Mouse (Mus musculus) WW6 (cell line): ENCODE measurements around the gene Mybl2.

Source experiments
- DNase-seq: peaks from one replicate; pipeline ENCODE4 v3.0.0-alpha.2; 2013; ENCODE audit warnings: low read depth, low spot score

Gene Mybl2

DNA sequence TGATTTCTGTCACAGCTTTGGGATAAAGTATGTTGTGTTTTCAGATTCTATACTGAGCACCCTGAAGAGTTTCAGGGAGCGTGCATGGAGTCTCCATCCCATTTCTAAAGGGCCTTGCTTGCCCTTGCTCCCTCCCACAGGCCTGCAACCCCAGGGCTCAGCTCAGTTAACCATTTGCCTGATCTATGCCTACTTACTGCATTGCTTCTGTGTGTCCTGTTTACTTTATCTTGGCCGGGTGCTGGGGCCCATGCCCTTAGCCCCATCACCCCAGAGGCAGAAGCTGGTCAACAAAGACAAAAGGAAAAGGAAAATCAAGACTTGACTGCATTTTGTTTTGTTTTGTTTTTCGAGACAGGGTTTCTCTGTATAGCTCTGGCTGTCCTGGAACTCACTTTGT, 17.1 kb downstream of the Mybl2 start:
- DNase-seq: no peak

DNA sequence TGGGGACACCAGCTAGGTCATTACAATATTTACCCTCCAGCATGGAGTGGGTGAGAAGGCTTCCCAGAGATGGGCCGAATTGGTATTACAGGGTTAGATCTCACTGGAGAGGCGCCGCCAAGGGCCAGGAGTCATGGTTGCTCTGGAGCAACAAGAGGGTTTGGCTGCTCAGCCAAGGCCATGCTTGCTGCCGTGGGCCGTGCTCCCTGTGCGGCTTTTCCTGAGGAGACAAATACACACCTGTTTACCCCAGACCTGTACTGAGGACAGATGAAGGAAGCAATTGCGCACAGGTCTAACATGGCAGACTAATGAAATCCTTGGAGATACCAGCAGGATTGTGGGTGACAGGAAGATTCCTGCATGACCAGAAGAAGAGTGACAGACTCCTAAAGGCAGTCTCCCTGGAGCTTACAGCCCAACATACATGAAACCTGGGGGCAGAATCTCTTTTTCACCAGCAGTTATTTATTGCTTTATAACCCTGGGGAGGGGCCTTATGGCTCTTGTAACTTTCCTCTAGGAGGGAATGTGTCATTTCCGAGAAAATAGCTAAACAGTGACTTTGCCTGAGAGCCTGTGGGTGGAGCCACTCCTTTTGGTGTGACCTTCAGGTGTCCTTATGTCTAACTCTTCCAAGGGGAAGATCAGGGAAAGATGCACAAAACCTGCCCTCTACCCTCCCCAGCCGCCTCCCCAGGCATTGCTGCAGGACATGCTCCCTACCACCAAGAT, 18.7 kb downstream of the Mybl2 start:
- no peak for DNase-seq

DNA sequence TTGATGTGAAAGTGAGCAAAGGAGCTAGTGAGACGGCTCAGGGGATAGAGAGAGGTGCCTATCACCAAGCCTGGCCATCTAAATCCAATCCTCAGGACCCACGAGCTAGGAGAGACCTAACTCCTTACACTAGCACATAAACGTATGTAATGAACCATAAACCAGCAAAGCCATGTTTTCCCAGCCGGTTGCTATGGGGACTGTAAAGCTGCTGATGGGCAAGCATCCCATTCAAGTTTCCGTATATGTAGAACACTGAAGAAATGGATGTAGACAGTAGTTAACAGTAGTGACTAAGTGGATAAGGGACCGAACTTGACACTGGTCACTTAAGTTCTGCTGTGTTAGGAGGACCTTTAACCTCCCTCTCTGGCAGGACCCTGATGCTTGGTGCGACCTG, 19.5 kb downstream of the Mybl2 start:
- no peak for DNase-seq

DNA sequence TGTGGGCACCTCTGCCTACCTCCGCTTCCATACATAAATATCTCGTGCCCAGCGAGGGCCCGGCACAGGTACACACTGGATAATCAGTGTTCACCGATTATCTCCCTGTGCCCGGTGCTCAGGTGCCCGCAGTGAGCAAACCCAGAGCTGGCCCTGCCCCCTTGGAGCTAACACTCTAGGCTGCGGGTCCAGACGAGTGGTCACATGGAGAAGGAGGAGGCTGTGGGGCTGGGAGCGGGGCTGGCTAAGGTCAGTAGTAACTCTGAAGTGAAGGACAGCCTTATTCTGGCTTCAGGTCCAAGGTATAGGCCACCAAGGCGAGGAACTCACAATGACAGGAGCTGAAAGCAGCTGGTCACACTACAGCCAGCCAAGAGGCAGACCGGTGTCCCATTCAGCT, 20.3 kb downstream of the Mybl2 start:
- DNase-seq: no peak

DNA sequence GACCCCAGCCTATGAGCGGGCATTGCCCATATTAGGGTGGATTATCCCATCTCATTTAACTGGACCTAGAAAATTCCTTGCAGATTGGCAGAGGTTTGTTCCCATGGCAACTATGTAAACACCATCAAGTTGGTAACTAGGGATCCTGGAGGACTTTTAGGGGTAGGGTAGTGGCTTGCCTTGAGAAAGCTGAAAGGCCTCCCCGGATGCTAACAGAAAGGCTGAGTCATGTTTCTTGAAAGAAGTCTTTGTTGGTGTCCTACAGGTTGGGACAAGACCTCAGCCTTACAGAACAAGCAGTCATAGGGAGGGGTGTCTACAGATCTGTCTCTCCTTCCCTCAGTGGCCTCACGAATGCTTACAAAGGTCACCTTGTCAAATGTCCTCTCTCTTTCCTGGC, 20.7 kb downstream of the Mybl2 start:
- no peak for DNase-seq

DNA sequence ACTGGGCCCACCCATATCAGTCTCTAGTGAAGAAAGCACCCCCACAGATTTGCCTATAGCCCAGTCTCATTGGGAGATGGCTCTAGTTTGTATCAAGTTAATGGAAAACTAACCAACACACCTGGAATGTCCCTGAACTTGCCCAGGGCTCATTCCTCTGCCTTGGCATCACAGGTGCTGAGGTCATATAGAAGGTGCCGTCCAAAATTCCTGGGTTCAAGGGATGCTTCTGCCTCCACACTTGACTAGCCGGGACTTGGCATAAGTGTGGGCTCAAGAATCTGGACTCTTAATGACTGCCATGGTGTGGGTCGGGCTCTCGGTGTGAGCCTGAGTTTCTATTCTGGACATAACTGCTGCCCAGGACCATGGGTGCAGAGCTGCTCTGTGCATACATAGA, 24.6 kb downstream of the Mybl2 start:
- no peak for DNase-seq

DNA sequence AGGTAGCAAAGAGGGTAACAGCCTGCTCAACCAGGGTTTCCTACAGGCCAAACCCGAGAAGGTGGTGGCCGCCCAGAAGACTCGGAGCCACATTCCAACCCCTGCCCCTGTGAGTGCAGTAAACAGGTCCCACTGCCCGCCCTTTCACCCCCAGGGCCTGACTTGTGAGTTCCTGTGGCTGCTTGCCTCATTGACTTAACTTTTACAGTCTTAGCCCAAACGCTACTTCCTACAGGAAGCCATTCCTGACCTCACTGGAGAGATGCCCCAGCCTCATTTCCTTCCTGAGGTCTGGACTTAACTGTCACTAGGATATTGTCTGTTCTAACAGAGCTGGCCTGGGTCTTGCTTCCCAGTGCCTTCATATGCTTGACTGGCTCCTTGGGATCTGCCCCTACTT, 28.1 kb downstream of the Mybl2 start:
- no peak for DNase-seq

DNA sequence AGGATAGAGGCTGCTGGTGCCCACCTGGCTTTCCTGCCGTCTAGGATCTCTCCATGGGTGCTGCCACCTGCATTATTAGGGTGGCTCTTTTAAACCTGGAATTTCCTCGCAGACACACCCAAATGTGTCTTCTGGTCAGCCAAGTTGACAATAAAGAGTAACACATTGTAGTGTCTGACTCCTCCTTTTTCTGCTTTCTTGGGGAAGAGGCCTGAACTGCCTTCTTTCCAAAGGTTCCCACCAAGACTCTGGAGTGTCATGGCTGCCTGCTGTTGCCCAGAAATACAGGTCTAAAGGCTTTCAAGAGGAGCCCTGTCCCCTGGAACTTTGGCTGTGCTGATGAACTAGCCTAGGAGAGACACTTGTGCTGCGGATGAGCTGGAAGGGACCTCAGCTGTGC, 30.0 kb downstream of the Mybl2 start:
- no peak for DNase-seq

DNA sequence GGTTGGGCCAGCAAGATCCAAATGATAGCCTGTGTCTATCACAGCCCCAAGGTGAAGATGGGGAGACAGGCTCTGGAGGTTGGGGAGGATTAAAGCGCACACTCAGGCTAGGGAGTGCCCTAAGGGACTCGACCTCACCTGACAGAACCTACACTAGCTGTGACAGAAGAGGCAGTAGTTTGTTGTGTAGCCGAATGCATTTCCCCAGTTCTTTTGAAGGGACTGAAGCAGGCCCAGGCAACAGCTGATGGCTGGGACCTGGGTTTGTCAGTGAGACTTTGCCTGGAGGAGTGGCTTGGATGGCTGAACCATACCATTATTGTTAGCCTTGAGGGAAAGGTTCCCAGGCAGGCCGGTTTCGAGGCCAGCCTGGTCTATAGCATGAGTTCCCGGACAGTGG, 30.6 kb downstream of the Mybl2 start:
- DNase-seq: no peak

DNA sequence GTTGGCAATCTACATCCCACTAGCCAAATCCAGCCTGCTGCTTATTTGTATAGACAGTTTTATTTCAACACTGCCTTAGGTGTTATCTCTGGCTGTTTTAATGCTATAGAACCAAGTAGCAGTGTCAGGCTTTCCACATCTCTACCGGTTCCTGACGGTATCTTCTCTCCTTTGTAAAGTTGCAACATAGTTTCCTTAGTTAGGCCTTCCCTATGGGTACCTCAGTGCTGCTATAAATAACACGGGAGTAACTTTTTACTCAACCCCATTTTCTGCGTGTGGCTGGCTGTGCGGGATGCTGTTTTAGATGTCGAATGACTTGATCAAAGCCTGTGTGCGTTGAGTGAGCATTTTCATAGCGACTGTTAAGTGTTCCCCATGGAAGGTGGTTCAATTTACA, 32.1 kb downstream of the Mybl2 start:
- DNase-seq: no peak

DNA sequence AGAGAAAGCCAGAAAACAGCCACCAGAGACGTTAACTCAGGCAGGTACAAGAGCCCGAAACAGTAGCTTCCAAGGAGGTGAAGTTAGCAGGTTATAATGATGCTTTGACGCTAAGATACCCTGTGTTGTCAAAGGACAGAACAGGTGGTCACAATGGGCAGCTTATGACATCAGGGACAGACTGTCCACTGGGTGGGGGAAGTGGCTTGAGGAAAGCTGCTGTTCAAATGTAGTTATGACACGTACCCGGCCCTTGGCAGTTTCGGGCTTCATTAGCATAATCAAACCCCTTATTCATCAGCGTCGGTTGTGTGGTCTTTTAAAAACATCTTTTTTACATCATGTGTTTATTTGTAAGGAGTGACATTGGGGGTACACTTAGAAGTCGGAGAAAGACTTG, 33.2 kb downstream of the Mybl2 start, which contains the start of gene Gtsf1l:
Gene Gtsf1l (minus strand): TSS at position 128 of the 400 bp plus-strand sequence.
- DNase-seq: no peak

DNA sequence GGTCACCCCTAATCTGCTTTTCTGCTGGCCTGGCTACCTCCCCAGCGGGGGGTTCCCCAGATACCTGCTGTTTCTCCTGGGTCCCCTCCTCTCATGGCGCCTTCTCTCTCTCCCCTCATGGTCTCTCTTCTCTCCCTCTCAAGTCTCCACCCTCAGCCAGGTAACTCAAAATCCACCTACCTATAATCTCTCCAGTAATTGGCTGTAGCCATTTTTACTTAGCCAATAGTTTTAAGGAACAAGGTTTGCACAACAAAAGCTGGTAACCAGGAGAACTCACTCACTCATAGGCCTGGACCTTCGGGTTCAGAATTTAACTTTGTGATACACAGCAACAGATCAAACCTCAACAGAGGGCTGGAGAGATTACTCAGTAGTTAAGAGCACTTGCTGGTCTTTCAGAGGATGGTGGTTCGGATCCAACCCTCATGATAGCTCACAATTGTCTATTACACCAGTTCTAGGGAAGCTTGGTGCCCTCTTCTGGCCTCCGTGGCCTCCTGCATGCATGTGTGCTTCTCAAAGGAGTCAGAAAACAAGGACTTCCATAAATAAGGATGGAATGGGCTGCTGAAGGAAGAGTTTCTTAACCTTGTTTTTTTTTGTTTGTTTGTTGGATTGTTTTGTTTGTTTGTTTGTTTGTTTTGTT, 35.1 kb downstream of the Mybl2 start:
- peak; percentile 86 for DNase-seq

DNA sequence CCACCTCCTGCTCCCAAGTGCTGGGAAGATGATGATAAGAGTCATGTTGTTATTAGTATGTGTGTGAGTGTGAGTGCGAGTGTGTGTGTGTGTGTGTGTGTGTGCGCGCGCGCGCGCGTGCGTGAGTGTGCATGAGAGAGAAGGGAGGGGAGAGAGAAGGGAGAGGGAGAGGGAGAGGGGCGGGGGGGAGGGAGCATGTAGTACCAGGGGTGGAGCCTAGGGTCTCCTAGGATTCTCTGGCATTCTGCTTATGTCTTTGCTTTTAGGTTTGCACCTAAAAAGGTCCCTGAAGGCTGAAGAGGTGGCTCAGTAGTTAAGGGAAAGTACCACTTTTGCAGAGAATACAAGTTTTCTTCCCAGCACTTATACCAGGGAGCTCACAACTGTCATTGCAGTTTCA, 40.4 kb downstream of the Mybl2 start:
- no peak for DNase-seq

DNA sequence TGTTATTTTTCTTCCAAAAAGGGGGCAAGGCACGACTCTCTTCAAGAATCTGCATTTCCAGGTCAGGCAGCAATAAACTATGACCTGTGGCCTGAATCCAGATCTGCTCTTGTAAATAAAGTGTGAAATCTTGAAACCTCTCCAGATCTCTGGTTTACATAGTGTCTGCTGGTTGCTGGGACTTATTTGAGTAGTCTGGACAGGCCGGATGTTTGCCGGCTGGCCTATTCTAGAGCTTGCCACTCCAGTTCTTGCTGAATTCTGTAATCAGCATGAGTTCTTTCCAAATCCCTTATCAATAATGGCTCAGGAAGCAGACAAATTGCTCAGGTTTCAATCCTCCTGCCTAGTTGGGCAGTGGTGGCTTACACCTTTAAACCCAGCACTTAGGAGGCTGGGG, 41.3 kb downstream of the Mybl2 start:
- DNase-seq: no peak

DNA sequence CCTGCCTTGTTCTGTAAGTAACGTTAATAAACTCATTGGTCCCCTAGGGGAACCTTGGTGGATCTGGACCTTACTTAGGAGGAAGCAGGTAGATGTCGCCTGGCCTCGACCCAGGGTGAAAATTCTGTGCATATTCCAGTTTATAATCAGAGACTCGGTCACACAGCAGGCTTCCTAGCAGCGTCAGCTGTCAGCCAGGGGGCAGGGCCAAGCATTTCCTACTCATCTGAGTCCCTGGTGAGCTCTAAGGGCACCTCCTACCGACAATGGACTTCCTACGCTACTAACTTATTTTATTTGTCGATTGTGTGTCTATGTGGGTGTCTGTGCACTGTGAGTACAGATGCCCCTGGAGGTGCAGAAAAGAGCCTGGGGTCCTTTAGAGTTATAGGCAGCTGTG, 45.4 kb downstream of the Mybl2 start:
- DNase-seq: no peak

DNA sequence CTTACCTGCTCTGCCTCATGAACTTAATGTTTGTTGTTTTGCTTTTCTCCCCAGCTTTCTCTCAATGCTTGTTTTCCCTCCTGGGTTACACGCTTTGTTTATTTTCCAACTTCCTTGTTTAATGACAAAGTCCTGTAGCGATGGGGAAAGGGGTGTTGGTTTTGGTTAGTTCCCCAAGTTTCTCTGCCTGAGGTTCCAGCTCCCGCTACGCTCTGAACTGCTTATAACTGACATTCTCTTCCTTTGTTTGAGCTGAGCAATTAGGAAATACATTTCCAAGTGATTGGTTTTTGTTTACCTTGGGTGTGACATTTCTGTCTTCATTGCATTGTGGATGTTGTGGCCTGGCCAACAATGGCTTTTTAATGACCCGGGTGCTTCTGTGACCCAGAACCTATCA, 46.1 kb downstream of the Mybl2 start:
- DNase-seq: no peak

DNA sequence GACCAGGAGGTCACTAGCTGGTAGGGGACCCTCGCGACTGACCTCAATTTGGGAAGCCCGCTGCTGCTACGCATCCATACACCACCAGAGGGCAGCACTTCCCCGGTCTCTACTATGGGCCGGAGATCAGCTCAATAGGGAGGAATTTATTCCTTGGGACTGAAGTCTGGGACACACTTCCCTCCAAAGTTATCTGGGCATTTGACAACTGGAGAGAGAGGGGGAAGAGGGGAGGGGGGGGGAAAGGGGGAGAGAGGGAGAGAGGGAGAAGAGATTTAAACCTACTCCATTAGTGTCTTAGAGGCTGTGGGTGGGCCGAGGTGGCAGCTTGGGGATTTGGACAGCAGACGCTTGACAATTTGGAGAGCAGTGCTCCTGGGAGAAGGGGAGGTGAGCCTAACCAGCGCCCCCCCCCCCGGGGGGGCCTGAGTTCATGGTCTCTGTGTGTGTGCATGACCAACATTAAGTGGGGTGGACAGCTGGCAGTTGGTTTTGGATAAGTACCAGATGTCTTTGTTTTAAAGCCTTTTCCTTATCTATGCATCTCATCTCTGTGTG, 47.2 kb downstream of the Mybl2 start:
- no peak for DNase-seq

DNA sequence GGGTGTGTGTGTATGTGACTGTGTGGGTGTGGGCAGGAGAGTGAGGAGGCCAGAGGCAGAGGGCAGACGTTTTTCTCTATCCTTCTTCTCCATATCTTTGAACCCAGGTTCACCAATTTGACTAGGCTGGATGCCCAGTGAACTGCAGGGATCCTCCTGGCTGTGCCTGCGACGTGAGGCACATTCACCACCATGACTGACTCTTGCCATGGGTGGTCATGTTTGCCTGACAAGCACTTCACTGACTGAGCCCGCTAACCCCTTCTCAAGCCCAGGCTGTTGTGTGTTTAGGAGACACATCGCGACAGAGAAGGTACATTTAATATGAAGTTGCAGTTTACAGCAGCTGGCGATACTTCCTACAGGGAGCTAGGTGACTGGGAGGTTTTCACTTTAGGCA, 47.7 kb downstream of the Mybl2 start:
- DNase-seq: no peak

DNA sequence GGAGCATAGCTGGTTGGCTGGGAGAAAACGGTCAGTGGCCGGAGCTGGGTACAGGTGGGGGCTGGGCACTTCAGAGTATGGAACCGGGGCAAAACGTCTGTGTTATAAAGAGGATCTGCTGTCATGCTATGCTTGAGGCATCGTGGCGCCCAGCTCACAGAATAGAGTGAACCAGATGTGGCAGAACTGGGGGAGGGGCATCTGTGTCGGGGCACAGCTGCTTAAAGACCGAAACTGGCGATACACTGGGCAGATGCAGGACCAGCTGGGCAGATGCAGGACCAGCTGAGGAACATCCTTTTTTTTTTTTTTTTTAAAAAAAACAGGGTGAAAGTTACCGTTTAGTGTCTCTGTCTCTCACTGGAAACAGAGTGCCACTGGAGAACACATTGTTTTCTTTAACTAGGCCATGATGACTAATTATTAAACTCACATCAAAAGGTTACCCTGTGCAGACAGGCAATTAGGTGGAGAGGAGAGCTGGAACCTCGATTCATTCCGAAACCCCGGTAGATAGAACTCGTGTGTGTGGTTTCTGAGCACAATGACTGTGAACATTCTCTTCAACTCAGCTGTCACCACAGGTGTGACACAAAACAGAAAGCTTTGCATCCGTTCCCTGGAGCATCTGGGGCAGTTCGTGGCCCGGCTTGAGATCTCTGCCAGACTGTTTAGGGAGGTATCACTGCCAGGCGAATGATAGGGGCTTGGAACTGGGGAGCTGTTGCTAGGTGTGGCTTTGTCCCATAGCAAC, 48.6 kb downstream of the Mybl2 start:
- no peak for DNase-seq

DNA sequence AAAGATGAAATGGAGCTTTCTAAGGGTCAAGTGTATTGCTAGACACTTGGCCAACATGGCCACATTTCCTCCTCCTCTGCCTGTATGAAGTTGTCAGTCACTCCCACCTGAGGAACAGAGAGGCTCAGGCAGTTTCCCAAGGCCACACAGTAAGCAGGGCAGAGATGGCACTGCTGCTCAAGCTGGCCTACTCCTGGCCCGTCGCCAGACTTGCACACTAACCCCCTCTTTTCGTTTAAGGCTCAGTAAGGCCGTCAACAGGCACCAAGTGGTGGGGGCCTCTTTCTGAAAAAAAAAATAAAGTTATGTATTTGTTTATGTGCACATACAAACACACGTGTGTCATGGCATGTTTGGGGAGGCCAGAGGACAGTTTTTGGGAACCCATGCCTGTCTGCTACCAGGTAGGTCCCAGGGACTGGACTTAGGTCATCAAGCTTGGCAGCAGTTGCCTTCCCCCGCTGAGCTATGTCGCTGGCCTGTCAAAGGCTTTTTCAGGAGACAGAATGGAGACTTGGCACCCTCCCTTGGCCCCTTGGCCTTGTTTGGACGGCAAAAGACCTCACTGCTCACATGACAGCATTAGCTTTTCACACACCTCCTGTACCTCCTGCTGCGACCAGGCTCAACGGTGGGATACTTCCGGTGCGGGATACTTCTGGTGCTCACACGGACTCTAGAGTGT, 49.7 kb downstream of the Mybl2 start:
- DNase-seq: no peak

DNA sequence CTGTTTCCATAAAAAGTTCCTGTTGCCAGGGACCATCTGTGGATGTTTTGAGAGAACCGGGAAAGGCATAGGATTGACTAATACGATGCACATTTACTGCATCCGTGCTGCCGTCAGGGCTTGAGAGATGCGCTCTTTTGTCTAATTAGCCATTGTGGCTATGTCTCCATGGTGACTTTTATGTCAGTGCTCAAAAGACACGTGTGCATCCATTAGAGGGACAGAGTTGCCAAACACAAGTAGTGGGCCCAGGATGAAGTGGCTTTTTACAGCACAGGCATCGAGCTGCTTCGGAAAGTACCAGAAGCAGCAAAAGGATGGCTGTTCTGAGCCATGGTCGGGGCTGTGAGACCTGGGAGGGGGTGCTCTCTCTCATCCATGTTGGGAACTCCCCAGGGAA, 53.9 kb downstream of the Mybl2 start:
- no peak for DNase-seq

DNA sequence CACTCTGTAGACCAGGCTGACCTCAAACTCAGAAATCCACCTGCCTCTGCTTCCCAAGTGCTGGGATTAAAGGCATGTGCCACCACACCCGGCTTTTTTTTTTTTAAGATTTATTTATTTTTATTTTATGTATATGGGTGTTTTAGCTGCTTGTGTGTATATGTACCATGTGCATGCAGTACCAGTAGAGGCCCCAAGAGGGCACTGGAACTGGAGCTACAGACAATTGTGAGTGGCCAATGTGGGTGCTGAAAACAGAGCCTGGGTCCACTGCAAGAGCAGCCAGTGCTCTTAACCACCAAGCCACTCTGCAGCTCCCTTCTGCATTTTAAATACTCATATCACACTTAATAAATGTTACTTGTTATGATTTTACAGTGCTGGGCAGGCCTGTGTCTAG, 56.2 kb downstream of the Mybl2 start:
- no peak for DNase-seq
